Mouse (Mus musculus) mouse trophoblast stem cell (cell line): ENCODE data around the gene Clybl.

ENCODE experiments used
- in situ Hi-C, 2 experiments: fragments of 300-500 bp; cut with MseI, MboI; formaldehyde crosslinking; loops; 2 replicates in 1 of 2; 3 replicates in 1 of 2; pipeline ENCODE4 v1.15.1; 2025

Gene Clybl

DNA sequence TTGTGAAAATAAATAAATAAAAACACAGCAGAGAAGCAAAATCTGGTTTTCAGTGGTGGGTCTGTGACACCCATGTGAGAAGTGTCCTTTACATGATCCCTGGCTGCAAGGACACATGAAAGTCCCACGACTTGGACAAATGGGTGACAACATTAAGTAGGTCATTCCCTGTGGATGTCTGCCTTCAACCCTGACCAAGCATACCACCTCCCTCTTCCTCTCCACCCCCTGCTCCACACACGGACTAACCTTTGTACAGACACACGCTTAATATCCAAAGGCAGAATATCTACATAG is 203.7 kb downstream of the Clybl start:
- in situ Hi-C loops, result no loop called here

DNA sequence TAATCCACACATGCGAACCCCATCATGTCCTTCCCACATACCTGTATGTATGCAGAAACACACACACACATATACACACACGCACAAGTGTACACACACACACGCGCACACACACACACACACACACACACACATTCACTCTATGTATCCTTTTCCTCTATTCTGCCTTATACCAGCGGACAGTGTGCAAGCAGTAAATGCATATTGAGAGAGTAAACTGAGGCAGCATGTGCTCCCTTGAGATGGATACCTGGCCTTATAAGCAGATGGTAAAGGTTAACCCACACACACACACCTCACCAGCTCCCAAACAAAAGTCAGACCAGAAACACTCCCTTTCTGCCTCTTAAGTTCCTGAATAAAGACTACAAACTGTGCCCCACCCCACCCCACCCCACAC is 204.3 kb downstream of the Clybl start:
- in situ Hi-C loops, result no loop called here

DNA sequence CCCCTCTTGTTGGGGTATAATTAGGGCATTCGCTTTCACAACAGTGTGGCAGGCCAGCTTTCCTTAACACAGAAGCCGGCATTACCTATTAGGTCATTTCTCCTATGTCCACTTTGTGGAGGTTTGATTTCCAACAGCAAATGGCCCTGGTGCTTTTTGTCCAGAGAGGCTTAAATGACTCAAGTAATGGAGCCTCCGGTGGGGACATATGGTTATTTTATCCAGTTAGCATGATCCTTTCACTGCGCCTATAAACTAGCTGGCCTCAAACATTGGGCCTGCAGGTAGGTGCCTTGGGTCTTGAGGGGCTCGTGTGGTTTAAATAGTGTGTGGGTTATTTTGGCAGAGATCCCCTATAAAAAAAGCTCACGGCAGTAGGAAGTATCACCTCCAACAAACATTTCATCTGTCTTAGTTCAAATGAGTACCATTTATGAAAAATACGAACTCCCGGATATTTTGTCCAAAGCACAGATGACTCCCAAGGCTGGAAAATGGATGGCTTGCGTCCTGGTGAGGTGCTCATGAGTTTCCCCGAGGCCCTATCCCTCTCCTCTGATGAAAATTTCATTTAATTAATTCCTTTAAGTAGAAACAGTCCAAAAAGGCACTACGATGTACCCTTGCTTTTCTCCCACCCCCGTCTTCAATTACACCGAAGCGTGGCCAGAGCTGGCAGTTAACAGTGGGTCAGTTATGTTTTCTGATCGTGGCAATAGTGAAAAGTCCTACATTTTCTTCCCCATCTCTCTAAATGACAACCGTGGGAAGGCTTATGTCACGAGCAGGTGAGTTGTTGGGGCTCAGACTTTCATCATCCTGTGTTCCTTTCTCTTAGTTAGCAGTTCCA is 205.0 kb downstream of the Clybl start:
- in situ Hi-C loops, result no loop called here

DNA sequence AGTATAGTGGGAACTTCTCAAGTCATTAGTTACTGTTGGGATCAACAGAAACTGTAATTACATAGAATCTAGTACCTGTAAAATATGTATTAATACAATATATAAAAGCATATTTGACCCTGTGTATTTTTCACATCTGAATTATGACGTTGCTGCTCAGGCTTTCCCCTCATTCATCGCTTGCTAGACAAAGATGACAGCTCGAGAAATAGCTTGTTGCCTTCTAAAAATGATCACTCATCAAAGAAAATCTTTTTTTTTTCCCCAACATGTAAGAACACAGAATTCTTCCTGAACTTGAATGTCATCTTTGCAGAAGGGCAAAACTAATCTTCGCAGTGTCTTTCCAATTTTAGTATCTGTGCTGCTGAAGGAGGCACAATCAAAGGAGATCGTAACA is 206.3 kb downstream of the Clybl start:
- in situ Hi-C loops, result no loop called here

DNA sequence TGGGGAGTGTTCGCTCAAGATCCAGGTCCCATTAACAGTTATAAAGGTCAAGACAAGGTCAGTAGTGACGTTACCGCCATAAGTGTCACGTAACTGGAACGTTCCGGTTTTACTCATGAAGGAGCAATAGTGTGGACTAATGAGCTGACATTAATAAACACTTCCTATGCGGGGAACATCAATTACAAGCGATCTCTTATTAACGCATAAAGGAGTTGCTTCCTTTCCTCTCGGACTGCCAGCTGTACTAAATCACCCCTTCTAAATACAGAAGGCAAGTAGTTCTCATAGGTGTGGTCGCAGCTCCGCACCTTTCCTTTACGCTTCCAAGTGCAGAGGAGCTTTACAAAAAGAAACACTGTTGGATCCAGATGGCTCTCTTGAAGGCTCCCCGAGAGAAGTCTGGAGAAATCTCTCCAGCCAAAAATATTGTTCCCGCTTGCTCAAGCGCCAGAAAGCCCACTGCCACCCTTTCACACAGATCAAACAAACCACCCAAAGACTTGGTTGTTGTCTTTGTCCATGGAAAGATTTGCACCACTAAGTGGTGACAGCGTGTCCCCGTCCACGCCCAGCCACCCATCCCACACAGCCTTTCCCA is 207.0 kb downstream of the Clybl start:
- in situ Hi-C loops, result no loop called here

DNA sequence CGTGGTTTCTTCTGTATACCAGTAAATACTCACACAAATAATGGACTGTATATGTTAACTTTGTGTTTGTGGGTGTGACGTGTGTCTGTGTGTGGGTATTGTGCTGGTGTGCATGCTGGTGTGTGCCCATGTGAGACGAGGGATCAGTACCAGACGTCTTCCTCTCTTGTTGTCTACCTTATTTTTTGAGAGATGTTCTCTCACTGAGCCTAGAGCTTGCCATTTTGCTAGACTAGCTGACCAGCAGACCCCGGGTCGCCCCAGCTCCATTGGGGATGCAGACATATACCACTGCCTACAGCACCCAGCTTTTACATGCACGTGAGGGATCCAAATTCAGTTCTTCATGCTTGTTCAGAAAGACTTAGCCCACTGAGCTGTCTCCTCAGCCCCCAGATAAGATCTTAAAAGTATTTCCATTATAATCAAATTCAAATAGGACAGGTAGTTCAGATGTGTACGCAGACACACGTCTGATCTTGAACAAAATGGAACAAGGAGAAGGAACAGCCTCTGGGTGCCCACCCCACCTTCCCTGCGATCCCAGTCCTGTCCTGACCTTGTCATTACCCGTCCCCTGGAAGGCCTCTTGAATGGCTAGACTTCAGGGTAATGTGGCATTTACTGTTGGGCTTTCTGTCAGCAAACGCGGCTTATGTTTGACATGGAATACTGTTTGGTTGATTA is 208.3 kb downstream of the Clybl start:
- in situ Hi-C loops, result no loop called here

DNA sequence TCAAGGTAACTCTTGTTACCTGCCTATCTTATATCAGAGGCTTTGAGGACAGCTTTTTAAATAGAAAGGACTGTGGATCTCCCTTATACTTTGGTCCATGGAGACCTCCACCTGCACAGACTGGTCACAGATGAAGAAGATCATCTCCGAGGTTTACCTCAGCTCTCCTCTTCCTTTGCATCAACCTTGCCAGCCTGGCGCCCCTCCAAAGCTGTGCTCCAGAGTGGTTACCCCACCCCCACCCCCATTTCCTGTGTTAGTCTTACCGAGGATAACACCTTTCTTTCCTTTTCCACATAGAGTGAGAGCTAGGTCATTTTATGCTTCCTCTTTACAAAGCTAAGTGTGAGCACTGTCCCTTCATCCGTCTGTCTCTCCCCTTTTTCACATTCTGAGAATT is 209.4 kb downstream of the Clybl start:
- in situ Hi-C loops, result no loop called here

DNA sequence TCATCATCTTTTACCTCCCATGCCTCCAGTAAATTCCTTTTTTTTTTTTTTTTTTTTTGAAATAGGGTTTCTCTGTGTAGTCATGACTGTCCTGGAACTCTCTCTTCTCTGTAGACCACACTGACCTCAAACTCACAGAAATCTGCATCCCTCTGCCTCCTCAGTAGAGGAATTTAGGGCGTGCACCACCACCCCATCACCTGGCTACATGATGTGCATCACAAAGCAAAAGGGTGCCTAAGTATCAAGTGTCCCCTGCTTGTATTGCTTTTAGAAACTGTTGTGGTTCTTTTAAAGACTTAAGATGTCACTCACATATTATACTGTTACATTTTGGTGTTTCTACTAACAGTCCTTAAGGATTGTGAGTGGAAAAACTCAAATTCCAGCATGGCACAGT is 211.6 kb downstream of the Clybl start:
- in situ Hi-C loops, result no loop called here

DNA sequence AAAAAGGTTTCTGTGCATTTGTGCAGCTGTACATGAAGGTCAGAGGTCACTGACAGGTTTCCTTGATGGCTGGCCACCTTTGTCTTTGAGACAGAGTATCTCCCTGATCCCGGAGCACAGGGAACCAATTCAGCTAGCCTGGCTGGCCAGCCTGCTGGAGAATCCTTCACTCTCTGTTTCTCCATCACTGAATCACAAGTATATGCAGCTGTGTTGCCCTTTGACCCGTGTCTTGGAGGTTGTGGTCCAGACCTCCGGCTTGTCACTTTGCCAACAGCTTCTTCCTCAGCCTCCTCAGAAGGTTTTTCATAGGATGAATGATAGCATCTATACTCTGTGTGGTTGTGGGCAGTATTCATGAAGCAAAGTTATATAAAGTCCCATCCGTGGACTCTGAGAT is 217.2 kb downstream of the Clybl start:
- in situ Hi-C loops, result no loop called here

DNA sequence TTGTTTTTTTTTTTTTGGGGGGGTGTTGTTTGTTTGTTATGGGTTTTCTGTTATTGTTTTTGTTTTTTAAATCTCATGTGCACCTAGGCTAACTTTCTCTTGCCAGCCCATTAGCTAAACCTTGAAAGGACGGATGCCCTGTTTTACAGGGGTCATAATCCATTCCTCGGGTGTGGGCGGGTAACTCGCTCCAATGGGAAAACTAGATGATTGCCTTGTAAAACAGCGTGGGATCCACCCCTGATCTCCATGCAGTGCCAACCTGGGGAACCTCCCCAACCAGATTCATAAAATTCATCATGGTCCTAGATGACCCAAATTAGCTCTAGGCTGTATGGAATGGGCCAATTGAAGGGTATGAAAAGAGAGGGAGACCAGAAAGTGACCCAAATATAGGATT is 218.4 kb downstream of the Clybl start:
- in situ Hi-C loops, result no loop called here

DNA sequence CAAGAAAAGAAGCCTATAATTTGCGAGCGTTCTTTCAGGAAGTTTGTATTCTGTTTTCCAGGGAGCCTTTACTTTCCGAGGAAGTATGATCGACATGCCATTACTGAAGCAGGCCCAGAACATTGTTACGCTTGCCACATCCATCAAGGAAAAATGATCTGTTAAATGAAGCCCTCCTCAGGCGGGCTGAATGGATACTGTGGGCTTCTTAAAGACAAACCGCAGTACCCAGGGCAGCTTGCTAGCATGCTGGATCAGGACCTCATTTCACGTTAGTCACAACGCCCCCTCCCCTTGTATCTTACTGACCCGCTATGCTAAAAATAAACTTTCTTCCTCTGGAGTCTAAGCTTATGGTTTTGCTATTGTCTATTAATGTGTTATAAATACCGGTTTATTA is 220.4 kb downstream of the Clybl start:
- in situ Hi-C loops, result no loop called here

DNA sequence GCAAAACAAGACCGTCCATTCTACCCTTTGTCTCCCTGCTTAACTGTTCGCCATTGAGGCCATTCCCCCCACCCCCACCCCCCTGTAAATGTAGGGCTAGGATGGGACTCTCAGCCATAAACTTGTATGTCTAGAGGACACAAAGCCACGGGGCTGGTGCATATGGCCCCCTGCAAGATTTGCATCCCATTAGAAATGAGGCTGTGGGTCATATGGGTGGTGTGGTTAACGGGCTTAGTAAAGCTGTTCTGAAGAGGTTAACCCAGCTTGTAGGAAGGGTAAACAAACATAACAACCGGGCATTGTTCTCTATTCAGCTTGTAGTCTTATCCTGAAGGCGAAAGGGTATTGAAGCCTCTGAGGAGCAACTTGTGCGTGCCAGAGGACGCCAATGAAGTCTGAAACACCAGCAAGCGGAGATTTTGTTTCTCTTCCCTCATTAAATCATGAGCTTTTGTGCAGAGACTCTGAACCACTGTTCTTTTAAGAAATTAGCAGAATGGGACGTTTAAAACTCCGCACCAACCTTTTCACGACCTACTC is 221.3 kb downstream of the Clybl start:
- in situ Hi-C loops, result no loop called here

DNA sequence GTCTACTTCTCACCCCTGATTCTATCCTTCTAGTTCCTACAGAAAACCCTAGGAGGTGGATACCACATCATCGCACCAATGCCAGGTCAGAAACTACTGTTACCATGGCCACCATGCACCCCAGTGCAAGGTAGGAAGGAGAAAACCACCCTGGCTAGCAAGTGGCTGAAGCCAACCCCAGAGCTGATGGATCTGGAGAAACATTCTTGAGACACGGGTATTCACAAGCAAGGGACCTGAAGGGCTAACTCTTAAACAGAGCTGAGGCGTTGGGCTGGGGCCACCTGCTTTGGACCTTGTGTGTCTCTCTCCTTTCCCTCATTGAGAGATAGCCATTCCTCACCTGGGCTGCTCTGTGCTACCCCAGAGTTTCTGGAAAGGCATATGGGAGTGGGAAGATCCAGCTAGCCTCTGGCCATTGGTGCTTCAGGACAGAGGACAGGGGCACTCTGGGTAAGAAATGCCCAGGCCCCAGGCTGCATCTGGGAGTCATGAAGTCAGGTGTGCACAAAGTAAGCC is 222.0 kb downstream of the Clybl start:
- in situ Hi-C loops, result no loop called here

DNA sequence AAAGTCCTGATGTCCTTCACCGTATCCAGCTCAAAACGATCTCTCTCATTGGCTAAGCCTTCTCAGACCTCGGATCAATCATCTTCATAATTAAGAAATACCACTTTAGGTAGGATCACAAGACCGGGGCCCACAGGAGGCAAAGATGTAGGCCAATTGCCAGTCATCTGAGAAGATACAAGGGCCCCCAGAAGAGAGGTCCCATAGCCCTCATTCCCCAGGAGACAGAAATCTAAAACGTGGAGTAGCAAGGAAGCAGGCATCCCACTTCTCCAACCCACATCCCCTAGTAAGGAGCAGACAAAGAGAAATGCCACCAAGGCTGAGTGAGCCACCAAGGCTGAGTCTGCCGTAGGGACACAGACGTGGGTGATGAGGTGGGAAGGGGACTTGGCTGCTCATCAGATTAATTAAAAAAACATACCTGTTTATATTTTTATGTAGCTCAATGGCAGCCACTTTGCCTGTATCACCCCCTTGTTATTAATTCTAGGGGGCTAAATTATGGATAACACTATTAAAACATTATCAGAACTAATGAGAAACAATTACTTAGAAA is 223.2 kb downstream of the Clybl start:
- in situ Hi-C loops, result no loop called here

DNA sequence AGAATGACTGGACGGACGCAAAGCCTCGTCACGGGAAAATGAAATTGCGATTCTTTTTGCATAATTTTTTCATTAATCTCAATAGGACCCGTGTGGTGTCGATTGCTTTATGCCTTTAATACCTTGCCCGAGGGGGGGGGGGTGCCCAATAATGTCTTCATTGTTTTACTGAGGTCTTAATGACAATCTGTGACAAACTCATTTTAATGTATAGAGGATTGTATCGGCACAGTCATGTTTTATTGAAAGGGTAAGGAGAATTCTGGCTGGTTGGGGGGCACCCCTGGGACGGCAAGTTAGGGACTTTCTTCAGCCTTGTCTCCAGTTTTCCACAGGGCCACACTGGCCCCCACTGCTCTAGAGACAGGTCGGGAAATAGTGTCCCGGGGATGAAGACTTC is 223.7 kb downstream of the Clybl start:
- in situ Hi-C loops, result no loop called here

DNA sequence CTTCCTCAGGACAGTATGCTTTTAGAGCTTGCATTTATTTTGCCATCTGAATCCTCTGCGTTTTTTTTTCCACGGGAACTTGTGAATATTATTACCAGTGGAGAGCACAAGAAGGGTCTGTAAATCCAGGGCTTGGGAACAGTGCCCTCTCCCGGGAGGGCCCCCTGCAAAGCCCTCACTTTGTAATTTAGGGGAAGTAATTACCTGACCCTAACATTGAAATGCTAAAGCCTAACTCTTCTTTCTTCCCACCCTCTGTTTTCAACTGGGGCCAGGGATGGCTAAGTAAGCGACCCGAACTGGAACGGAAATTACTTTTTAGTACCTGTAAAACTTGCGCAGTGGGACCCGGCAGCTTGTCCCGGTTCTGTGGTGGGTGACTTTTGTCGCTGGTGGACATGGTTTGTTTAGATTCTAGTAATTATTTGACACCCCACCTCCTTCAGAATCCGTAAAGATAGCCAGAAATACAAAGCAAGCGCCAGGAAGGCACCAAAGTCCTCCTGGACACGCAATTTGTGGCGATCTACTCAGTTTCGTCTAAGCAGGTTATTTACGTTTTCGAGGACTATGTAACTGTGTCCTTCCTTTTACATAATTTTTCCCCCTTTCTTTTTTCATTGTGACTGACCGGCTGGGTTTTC is 224.5 kb downstream of the Clybl start:
- in situ Hi-C loops, result no loop called here

DNA sequence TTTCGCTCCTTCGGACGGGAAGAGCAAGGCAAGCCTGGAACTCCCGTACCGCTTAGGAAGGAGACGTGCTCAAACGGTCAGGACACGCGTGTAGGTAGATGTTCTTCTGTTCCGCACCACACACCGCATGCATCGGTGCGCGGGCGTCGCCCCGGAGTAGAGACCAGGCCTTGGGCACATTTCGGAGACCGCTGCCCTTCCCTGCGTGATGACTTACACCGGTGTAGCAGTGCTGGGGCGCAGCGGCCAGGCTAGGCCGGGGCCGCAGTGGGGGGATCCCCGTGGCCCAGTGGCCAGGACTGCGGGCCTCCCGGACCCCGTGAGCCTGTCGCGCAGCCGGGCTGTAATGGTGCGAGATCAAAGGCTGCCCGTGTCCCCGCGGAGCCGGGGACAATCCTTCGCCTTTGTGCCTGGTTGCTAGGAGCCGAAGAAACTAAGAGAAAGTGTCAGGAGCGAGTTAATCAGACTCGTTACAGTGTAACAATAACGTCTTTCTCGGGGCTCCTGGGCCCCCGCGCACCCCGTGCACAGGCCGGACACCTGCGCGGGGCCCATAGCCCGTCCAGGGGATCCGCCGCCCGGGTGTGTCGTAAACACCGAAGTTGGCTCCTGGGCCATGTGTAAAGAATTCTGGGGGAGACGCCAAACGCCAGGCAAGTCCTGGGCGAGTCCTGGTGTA is 225.2 kb downstream of the Clybl start:
- in situ Hi-C loops, result no loop called here

DNA sequence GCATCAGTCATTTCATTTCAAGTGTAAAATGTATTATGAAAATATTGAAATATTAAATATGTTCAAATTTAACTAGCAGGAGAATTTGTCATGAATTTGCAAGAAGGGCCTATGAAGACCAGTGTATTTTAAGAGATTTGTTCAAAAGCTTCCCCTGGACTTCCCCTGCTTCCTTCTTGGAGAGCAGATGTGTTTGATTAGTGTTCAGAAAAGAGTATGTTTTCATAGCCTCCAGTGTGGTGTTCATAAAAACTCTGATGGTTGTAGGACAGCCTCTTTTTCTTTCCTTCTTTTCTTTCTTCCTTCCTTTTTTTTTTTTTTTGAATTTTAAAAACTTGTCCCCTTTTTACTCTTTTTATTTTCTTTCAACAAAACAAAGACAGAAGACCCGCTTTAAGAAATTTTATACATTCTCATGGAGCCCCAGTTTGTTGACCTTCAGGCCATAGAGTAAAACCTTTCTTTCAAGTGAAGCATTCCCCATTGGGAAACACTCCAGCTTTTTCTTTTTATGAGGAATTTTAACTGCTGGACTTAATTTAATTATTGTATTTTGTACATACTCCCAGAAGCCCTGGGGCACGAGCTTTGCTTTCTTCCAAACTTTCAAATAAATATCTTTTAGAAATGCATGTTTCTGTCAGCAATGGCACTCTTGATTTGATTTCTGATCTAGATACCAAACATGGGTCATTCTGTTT is 231.5 kb downstream of the Clybl start:
- in situ Hi-C loops, result no loop called here

DNA sequence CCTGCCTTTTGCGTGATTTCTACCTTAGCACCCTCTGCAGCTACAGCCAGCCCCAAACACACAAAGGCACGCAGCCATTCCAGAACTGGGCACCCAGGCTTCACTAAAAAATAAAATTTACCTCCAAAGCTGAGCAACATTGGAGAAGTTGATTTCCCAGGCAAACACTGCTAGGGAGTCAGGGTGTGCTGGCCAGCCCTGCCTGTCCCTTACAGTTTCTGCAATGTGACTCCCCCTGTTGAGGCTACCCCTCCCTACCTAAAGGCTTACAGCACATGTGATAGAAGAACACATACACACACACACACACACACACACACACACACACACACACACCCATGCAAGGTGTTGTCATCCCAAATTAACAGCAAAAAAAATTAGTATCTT is 232.0 kb downstream of the Clybl start:
- in situ Hi-C loops, result no loop called here

DNA sequence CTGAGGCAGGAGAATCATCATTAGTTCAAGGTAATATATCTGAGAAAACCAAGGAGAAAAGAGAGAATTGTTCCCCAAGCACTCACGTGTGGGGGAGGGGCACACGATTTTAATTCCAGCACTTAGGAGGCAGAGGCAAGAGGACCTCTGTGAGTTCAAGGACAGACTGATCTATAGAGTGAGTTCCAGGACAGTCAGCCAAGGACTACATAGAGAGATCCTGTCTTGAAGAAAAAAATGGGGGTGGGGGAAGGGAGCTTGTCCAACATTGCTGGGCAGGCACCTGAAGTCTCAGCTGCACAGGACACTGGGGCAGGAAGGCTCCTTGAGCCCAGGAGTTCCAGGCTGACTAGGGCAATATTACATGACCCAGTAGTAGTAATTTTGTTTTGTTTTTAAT is 233.3 kb downstream of the Clybl start:
- in situ Hi-C loops, result no loop called here
